Mouse (Mus musculus) urinary bladder, postnatal 0 days (tissue): Measurements from ENCODE around the gene Znhit2. TPM values are rescaled to one million over a fixed set of nuclear protein-coding genes. Genes with fewer than 3 reads are reported as not detected.

Experiments
- microRNA-seq: library from miRNA; unstranded; fragments of <30 nt; microRNA quantifications from one replicate; pipeline ENCODE4, GENCODE M21; 2016
- polyA plus RNA-seq: library from polyadenylated mRNA; unstranded; fragments of >200 nt; fragmentation: Nextera tagmentation; extraction: Ambion mirVana; gene quantifications from 2 replicates; pipeline ENCODE4 v1.2.1, GENCODE M21; 2015

Gene Znhit2
- 27.6 and 28.5 TPM in 2 replicates for polyA plus RNA-seq

GRCm38 (mm10) chr19:6061021-6061533, at the start of gene Znhit2:
Znhit2 (plus strand) TSS chr19:6061192.

DNA sequence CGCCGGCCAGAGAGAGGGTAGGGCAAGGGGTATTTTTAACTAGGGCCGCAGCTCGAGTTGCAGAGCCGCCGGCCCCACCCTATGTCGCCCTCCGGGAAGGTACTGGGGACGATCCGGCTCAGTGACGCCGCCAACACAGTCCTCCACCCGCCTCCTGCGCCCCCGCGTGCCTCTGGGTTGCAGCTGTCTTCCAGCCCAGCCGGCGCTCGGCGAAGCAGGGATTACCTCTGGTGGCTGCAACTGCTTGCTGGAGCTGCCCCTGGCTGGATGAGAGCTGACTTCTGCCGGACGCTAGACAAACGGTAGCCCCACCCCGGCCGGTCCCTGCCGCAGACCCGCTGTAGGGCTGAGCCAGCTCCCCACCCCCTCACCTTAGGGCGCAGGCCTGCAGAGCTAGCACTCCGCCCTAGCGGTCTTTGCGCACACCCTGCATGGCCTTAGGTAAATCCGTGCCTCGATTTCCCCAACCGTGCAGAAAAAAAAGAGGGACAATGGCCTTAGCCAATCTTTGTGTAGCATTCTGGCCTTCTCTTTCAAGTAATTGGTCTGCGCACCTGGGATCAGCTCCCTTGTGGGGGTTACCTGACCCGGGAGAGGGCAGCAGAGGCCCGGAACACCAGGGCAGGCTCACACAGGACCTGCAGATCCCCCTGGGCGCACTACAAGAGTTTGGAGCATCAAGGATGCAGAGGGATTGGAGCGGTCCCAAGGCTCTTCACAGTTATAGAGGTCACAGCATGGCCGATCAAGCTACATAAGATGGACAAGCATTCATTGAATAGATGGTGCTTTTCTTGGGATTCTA, 45.3 kb upstream of the Znhit2 start, which contains the start of gene Capn1:
Gene Capn1, minus strand, starts transcription at position 387 of the 805 bp plus-strand sequence.

DNA sequence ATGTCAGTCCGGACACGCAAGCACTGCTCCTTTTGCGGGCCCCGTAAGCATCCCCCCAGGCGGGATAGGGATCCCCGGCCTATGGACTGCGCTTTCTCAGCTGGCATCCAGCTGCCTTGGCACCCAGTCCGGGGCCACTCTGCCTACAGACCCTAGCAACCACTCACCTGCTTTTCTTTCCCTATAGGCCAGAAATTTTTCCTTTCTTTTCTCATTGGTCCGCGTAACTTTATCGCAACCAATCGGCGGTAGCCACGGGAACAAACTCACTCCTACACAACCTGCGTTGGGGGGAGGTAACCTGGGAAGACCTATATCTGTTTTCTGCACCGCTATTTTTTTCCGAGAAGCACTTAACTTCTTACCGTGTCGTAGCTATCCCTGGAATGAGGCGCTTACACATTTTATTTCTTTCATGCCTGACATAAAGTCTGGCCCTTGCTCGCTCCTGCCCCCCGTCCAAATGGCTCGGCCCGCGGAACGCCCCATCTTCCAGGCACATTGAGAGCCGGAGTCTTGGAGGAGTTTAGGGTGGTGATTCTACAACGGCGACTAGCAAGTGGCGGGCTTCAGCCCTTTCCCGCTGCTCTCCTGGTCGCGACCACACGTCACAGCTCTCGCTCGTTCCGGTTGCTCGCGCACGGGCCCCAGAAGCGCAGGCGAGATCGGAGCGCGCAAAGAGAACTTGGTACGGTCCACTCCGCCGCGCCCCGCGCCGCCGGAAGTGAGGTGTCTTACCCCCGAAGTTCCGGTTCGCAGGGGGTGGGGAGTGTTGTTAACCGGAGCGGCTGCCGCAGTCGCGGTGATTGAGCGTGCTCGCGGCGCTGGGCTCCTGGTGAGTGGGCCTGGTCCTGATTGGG, 14.5 kb upstream of the Znhit2 start, which contains the start of gene Syvn1:
Gene Syvn1, plus strand, starts transcription at position 283 of the 860 bp plus-strand sequence.

GRCm38 (mm10) chr19:6057313-6058096, 3.5 kb upstream of the Znhit2 start, which contains the start of the genes Mrpl49 and Fau:
Mrpl49 (minus strand) TSS chr19:6057785.
Fau (plus strand) TSS chr19:6057844.

GRCm38 (mm10) chr19:6067724-6068415, 6.9 kb downstream of the Znhit2 start, which contains the start of gene Tm7sf2:
Tm7sf2 (minus strand) TSS chr19:6068373.

GRCm38 (mm10) chr19:6076564-6077393, 15.8 kb downstream of the Znhit2 start, which contains the start of gene Vps51:
Vps51 (minus strand) TSS chr19:6077231.

GRCm38 (mm10) chr19:6079983-6080480, 19.0 kb downstream of the Znhit2 start, which contains the start of gene Tmem262:
Tmem262 (plus strand) TSS chr19:6080033.

DNA sequence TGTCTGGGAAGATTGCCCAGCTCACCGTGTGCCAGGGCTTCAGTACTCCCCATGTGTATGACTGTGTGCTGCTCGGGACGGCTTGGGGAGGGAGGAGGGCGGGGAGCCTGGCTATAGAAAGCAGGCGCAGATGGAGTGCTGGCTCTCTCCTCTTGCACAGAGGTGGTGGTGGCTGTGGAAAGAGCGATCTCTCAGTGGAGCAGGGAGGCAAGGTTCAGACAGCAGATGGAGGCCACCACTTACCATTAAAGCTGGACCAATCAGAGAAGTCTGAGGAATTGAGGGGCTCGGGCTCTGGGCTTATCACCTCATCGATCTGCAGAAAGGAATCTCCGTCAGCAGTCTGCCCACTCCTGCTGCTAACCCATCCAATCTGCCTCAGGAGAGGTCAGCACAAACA, 21.2 kb downstream of the Znhit2 start, which contains the start of gene Gm28374:
Gene Gm28374, minus strand, starts transcription at position 101 of the 400 bp plus-strand sequence.

DNA sequence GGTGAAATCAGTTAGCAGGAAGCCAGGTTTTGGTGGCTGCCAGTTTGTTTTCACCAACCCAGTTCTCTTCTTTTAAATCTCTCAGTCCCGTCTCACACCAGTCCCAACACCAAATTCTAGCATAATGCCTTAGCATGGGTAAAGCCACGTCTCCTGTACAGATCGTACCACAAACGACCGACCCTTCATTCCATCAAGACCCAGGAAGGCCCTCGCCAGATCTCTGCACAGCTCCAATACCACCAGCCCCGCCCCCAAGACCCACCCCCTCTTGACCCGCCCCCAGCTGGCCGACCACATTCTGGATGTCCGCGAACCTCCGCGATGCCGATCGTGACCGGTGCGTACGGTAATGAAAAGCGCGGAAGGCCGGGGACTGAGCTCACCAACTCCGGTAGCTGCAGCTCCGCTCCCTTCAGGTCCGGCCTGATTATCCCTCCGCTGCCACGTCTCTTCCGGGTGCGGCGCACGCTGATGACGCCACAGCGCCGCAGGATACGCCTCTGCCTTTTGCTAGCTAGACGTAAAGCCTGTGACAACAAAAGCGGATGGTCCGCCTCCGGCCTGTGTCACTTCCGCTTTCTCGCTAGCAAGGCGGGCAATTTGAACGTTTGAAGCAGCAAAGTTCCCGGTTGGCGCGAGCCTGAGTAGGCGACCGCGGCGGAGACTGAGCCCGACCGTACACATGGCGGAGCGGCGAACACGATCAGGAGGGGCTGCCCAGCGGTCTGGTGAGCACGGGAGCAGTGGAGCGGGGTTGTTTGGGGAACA, 23.7 kb downstream of the Znhit2 start, which contains the start of the genes Zfpl1 and Cdca5:
Gene Zfpl1, minus strand, starts transcription at position 479 of the 771 bp plus-strand sequence.
Gene Cdca5, plus strand, starts transcription at position 506 of the 771 bp plus-strand sequence.

GRCm38 (mm10) chr19:6094119-6094518, 33.1 kb downstream of the Znhit2 start, which contains the start of gene AC131692.1:
AC131692.1 (plus strand) TSS chr19:6094419.

DNA sequence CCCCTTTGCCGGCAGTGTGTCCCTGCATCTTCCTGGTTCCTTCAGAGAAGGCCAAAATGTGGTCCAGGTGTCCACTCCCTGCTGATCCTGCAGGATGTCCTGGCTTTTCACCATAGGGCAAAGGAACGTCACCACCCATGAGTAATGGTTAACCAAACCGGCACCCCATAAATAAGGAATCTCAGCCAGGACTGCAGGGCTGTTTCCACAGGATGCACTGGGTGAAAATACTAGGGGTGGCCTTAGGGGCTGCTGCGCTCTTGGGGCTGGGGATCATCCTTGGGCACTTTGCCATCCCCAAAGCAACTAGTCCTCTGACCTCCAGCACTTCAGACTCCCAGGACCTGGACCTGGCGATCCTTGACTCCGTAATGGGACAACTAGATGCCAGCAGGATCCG, 44.6 kb downstream of the Znhit2 start, which contains the start of gene Naaladl1:
Gene Naaladl1, plus strand, starts transcription at position 197 of the 400 bp plus-strand sequence.

Small RNA genes within 50 kb of the gene (microRNA-seq; reads per million reads assigned to microRNA genes)
- gene Mir6988: 1.5 reads per million

Other genes with a start within 250 kb of the Znhit2 start
- 14.8 and 15.1 TPM in 2 replicates for gene Frmd8, start 185.9 kb upstream of the Znhit2 start, polyA plus RNA-seq
- 3.7 and 4.5 TPM in 2 replicates for gene Slc25a45, start 183.4 kb upstream of the Znhit2 start, polyA plus RNA-seq
- 0.47 and 0.54 TPM in 2 replicates for gene Tigd3, start 167.0 kb upstream of the Znhit2 start, polyA plus RNA-seq
- 52.6 and 59.0 TPM in 2 replicates for gene Dpf2, start 148.2 kb upstream of the Znhit2 start, polyA plus RNA-seq
- gene Cdc42ep2, start 136.4 kb upstream of the Znhit2 start, polyA plus RNA-seq: 18.8 and 20.3 TPM in 2 replicates
- gene Pola2, start 97.0 kb upstream of the Znhit2 start, polyA plus RNA-seq: 41.8 and 42.6 TPM in 2 replicates
- 0.31 and 0.34 TPM in 2 replicates for gene Slc22a20, start 75.0 kb upstream of the Znhit2 start, polyA plus RNA-seq
- gene Capn1, start 45.3 kb upstream of the Znhit2 start, polyA plus RNA-seq: 30.2 and 32.8 TPM in 2 replicates
- gene Syvn1, start 14.6 kb upstream of the Znhit2 start, polyA plus RNA-seq: 16.7 and 19.3 TPM in 2 replicates
- gene Mrpl49, start 3.4 kb upstream of the Znhit2 start, polyA plus RNA-seq: 29.8 and 33.9 TPM in 2 replicates
- gene Fau, start 3.3 kb upstream of the Znhit2 start, polyA plus RNA-seq: 611 and 659 TPM in 2 replicates
- 14.6 and 19.7 TPM in 2 replicates for gene Tm7sf2, start 7.2 kb downstream of the Znhit2 start, polyA plus RNA-seq
- 37.0 and 41.4 TPM in 2 replicates for gene Vps51, start 16.0 kb downstream of the Znhit2 start, polyA plus RNA-seq
- gene Tmem262, start 18.8 kb downstream of the Znhit2 start, polyA plus RNA-seq: not detected in 2 replicates
- 0.35 and 0.64 TPM in 2 replicates for gene Gm28374, start 21.1 kb downstream of the Znhit2 start, polyA plus RNA-seq
- 46.9 and 47.9 TPM in 2 replicates for gene Zfpl1, start 23.8 kb downstream of the Znhit2 start, polyA plus RNA-seq
- gene Cdca5, start 23.8 kb downstream of the Znhit2 start, polyA plus RNA-seq: 4.7 and 8.0 TPM in 2 replicates
- gene AC131692.1, start 33.2 kb downstream of the Znhit2 start, polyA plus RNA-seq: not detected in 2 replicates
- gene Naaladl1, start 44.6 kb downstream of the Znhit2 start, polyA plus RNA-seq: 0.08 TPM in 1 of 2 replicates, not detected in the other
- gene Sac3d1, start 57.5 kb downstream of the Znhit2 start, polyA plus RNA-seq: 23.3 and 26.6 TPM in 2 replicates
- 14.6 and 15.8 TPM in 2 replicates for gene Snx15, start 67.1 kb downstream of the Znhit2 start, polyA plus RNA-seq
- 0.28 and 0.30 TPM in 2 replicates for gene Batf2, start 79.8 kb downstream of the Znhit2 start, polyA plus RNA-seq
- 54.9 and 59.2 TPM in 2 replicates for gene Arl2, start 80.4 kb downstream of the Znhit2 start, polyA plus RNA-seq
- not detected in 2 replicates for gene Majin, start 123.2 kb downstream of the Znhit2 start, polyA plus RNA-seq
- 0.37 and 0.65 TPM in 2 replicates for gene Gpha2, start 165.2 kb downstream of the Znhit2 start, polyA plus RNA-seq
- gene Ppp2r5b, start 174.7 kb downstream of the Znhit2 start, polyA plus RNA-seq: 19.3 and 25.7 TPM in 2 replicates
- 4.8 and 5.1 TPM in 2 replicates for gene Atg2a, start 180.5 kb downstream of the Znhit2 start, polyA plus RNA-seq
- 117 and 130 TPM in 2 replicates for gene Ehd1, start 215.5 kb downstream of the Znhit2 start, polyA plus RNA-seq
- gene Cdc42bpg, start 245.3 kb downstream of the Znhit2 start, polyA plus RNA-seq: 1.1 and 1.4 TPM in 2 replicates